Mouse (Mus musculus) G1E (cell line): Measurements from ENCODE around the gene Ibtk. TPM values are rescaled to one million over a fixed set of nuclear protein-coding genes. Genes with fewer than 3 reads are reported as not detected.

Source experiments
- ATAC-seq: 2 replicates; pipeline ENCODE4 v1.8.0; 2016; ENCODE audit warnings: mild to moderate bottlenecking; ENCODE audit not compliant: insufficient number of reproducible peaks, poor library complexity, low FRiP score, severe bottlenecking; ENCODE audit errors: extremely low read depth
- DNase-seq: peaks from one replicate; pipeline ENCODE4 v3.0.0; 2012; ENCODE audit warnings: low spot score
- H3K27me3 ChIP-seq: 2 replicates; pipeline ENCODE4 v1.6.1; 2012; ENCODE audit warnings: mild to moderate bottlenecking, low read length, inconsistent platforms; ENCODE audit not compliant: insufficient read depth
- H3K36me3 ChIP-seq: replicated peaks from 2 replicates; pipeline ENCODE3; 2012; ENCODE audit warnings: mild to moderate bottlenecking, inconsistent platforms
- H3K4me1 ChIP-seq: 2 replicates; pipeline ENCODE4 v1.6.1; 2012; ENCODE audit warnings: low read depth, low read length, inconsistent platforms, mixed read lengths; ENCODE audit not compliant: insufficient read depth
- H3K4me3 ChIP-seq: 2 replicates; pipeline ENCODE4 v1.5.1; 2012; ENCODE audit warnings: low read depth, mild to moderate bottlenecking, inconsistent platforms, low read length, moderate library complexity, mixed read lengths
- H3K9me3 ChIP-seq: replicated peaks from 2 replicates; pipeline ENCODE4 v1.6.1; 2012; ENCODE audit warnings: inconsistent platforms
- CTCF ChIP-seq: IDR thresholded peaks from 2 replicates; pipeline ENCODE4 v1.5.1; 2012; ENCODE audit warnings: low read depth, low read length, inconsistent platforms, mixed read lengths
- GATA1 ChIP-seq: IDR thresholded peaks from 2 replicates; pipeline ENCODE4 v1.6.1; 2012; ENCODE audit warnings: borderline replicate concordance, low read length, inconsistent platforms, mixed read lengths
- GATA2 ChIP-seq: IDR thresholded peaks from 2 replicates; pipeline ENCODE4 v1.6.1; 2012; ENCODE audit warnings: low read depth, low read length, inconsistent platforms, borderline replicate concordance
- POLR2AphosphoS5 ChIP-seq: IDR thresholded peaks from 2 replicates; pipeline ENCODE4 v1.6.1; 2012; ENCODE audit warnings: low read depth, low read length, inconsistent platforms; ENCODE audit not compliant: insufficient replicate concordance
- TAL1 ChIP-seq: conservative IDR thresholded peaks from 2 replicates; pipeline ENCODE4 v1.6.1; 2012; ENCODE audit warnings: low read depth, low read length, inconsistent platforms, mixed read lengths
- polyA plus RNA-seq: library from polyadenylated mRNA; stranded (reverse); fragments of >175 nt; gene quantifications from 2 replicates; pipeline ENCODE4 v1.2.3, GENCODE M21; 2012
- total RNA-seq, 2 experiments: library from RNA; stranded (forward) in 1 of 2; stranded (reverse) in 1 of 2; fragments of 200-1000 nt in 1 of 2; fragments of >200 nt in 1 of 2; fragmentation: Nextera tagmentation in 1 of 2; gene quantifications; 2 replicates each; pipeline ENCODE4 v1.2.3; 2014 to 2017

Gene Ibtk
- total and polyA plus RNA-seq, 3 experiments, result 23.0 to 63.5 (median 45.5) TPM

DNA sequence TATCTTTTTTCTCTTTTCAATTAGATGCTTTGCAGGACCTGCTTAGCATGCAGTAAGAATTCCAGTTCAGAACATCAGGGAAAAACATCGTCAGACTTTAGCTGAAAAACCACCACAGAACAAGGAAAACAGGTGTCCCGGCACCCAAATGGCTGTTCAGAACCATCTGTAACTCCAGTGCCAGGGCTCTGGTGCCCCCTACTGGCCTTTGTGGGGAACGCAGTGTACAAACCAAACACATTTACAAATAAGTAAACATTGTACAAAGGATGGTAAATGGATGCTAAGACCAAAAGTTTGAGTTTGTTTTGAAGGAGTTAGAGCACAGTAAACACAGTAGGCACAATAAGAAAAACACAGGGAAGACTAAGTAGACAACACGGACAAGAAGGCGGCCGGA, 64.1 kb downstream of the Ibtk start:
- DNase-seq (no peak), ATAC-seq (no peak; the same call in 1 of the 2 replicates)
- H3K9me3 ChIP-seq, result no peaks in the 10 kb centered on the region
- no peaks in the 10 kb centered on the region for H3K27me3 ChIP-seq
- TF ChIP-seq GATA2 (no peak), POLR2AphosphoS5 (no peak), CTCF (peak; percentile 60; the same call in 1 of the 2 replicates)
- peaks cover 38% of the 10 kb centered on the region for H3K36me3 ChIP-seq
- no peak overlapping the region for H3K4me3 ChIP-seq
- no peaks in the 10 kb centered on the region for H3K4me1 ChIP-seq

- Histone ChIP-seq H3K4me1 (no peaks in the 10 kb centered on the region), H3K27me3 (0 out of 2 replicates have a peak, but pooled peaks cover 3% of the 10 kb centered on the region), H3K36me3 (no peaks in the 10 kb centered on the region), H3K4me3 (no peak overlapping the region), H3K9me3 (no peaks in the 10 kb centered on the region)
- TF ChIP-seq GATA2, result no peak
- TF ChIP-seq GATA1, result no peak
- TF ChIP-seq CTCF, result no peak
- TF ChIP-seq TAL1, result no peak
- no peak for TF ChIP-seq POLR2AphosphoS5
- DNase-seq, result no peak
- no peak for ATAC-seq
These were observed 73.8 kb downstream of the Ibtk start for GRCm38 (mm10) chr9:85675131-85675905.

- Histone ChIP-seq H3K4me1 (no peaks in the 10 kb centered on the region), H3K27me3 (0 out of 2 replicates have a peak, but pooled peaks cover 3% of the 10 kb centered on the region), H3K9me3 (no peaks in the 10 kb centered on the region), H3K4me3 (no peak overlapping the region), H3K36me3 (no peaks in the 10 kb centered on the region)
- ATAC-seq, result no peak
- TF ChIP-seq GATA1 (no peak), TAL1 (no peak), POLR2AphosphoS5 (no peak), GATA2 (no peak)
- DNase-seq, result no peak
These were observed 75.1 kb downstream of the Ibtk start for GRCm38 (mm10) chr9:85673907-85674481.

DNA sequence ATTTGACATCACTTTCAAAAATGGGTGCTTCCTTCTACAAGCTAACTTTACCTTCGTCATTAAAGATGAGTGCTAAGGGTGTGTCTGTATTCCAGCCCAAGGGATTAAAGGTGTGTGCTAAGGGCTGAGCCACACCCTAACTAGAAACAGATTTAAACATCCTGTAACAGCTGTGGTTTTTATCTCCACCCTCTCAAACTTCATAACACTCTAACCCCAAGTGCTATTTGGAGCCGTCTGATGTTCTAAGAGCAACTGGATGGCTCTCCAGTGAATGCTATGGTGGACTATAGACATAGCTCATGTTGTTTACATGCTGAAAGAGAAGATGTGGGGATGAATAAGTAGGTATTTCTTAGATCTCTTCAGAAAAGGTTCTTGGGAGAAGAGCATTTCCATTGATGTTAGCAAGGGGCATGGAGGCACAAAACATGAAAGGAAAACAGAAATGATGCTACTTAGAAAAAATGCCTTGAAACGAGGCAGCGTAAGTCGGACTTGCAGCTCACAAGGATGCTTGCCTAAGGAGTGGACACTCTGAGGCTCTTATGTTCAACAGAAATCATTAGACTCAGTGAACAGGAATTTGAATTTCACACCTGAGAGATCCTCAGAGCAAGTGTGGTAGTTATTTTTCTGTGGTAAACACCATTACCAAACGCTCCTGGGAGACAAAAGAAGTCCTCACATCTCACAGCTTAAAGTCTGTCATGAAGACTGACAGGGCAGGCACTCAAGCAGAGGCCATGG, 77.4 kb downstream of the Ibtk start:
- Histone ChIP-seq H3K27me3 (0 out of 2 replicates have a peak, but pooled peaks cover 3% of the 10 kb centered on the region), H3K9me3 (no peaks in the 10 kb centered on the region), H3K4me1 (no peaks in the 10 kb centered on the region), H3K36me3 (no peaks in the 10 kb centered on the region), H3K4me3 (no peak overlapping the region)
- ATAC-seq (no peak), DNase-seq (no peak)
- TF ChIP-seq CTCF, result no peak

DNA sequence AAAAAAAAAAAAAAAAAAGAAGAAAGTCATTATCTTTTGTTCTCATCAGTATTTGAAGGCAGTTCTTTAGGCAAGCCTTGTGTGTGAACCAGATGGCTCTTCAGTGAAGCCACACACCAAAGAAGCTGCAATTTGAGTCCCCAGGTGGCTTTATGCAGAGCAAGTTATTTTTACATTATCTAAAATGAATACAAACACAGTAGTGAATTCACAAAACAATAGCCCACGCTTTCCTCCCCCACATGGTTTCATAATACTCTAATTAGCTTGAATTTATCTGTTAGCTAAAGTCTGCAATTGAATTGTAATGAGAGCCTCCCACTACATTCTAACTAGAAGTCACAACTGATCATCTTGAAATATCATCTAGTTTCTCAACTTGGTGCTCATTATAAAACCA, 84.8 kb downstream of the Ibtk start:
- no peaks in the 10 kb centered on the region for H3K36me3 ChIP-seq
- no peak for DNase-seq
- ATAC-seq, result no peak
- H3K9me3 ChIP-seq, result no peaks in the 10 kb centered on the region
- no peaks in the 10 kb centered on the region for H3K27me3 ChIP-seq
- no peaks in the 10 kb centered on the region for H3K4me1 ChIP-seq
- H3K4me3 ChIP-seq, result no peak overlapping the region
- TF ChIP-seq TAL1 (no peak), POLR2AphosphoS5 (no peak), GATA2 (no peak)

GRCm38 (mm10) chr9:85663810-85664209, 85.3 kb downstream of the Ibtk start:
- TF ChIP-seq TAL1, result no peak
- no peak for TF ChIP-seq POLR2AphosphoS5
- TF ChIP-seq CTCF, result no peak
- no peak for TF ChIP-seq GATA1
- no peak for TF ChIP-seq GATA2
- H3K36me3 ChIP-seq, result no peaks in the 10 kb centered on the region
- no peaks in the 10 kb centered on the region for H3K4me1 ChIP-seq
- ATAC-seq, result no peak
- H3K4me3 ChIP-seq, result no peak overlapping the region
- H3K27me3 ChIP-seq, result no peaks in the 10 kb centered on the region
- no peaks in the 10 kb centered on the region for H3K9me3 ChIP-seq
- DNase-seq, result no peak
